Mouse (Mus musculus): ENCODE measurements around the gene Myo19. TPM values are rescaled to one million over a fixed set of nuclear protein-coding genes. Genes with fewer than 3 reads are reported as not detected.

Myo19 gene
- polyA plus RNA-seq, 1 experiment from 2014 or later = 11.9 TPM

DNA sequence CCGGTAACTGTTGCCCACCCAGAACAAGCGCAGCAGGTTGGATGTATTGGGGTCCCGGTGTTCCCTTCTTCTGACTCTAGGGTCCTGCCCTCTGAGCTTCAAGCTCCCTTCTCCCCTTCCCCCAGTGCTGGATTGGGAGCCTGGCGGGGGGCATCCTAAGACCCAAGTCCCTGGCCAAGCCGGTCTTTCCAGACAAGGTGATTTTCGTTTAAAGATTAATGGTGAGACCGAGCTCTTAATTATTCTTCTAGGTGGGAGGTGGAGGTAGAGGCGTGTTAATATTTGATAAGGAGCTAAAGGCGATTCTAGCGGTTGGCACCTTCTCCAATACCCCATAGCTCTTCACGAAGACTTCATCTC, 78.3 kb downstream of the Myo19 start:
- 2% methylated on average over 11 of the region's 11 CpGs for WGBS
- H3K36me3 ChIP-seq (replicated peaks) = no peaks in the 10 kb centered on the region
- peaks cover 49% of the 10 kb centered on the region for H3K27me3 ChIP-seq (replicated peaks; ENCODE audit: low read depth, poor library complexity, severe bottlenecking)
- peak; percentile 30 for DNase-seq (ENCODE audit: low spot score)
- no peaks in the 10 kb centered on the region for H3K9me3 ChIP-seq
- peaks cover 39% of the 10 kb centered on the region for H3K4me1 ChIP-seq
- peak overlapping the region; percentile 49 for H3K4me3 ChIP-seq
- H3K27ac ChIP-seq (replicated peaks) = no peak overlapping the region

DNA sequence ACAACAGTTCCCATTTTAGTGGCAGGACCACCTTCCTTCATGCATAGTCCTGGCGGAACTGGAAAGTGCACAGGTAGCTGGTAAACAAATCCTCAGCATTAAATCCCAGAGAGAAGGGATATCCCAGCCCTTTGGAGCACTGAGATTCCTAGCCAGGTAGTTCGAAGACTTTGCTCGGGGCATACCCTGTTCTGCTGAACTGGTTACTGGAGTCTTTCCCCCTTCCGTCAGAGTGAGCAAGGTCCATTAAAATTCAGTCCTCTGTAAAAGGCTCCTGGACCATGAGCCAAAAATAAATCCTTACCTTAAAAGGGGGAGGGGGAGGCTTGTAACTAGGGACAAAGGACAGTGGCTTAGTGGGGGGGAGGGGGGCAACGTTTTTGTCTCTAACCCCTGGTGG, 79.2 kb downstream of the Myo19 start:
- WGBS = 16% methylated on average over 5 of the region's 5 CpGs
- no peaks in the 10 kb centered on the region for H3K9me3 ChIP-seq
- H3K4me1 ChIP-seq = peaks cover 39% of the 10 kb centered on the region
- peaks cover 49% of the 10 kb centered on the region for H3K27me3 ChIP-seq (replicated peaks; ENCODE audit: low read depth, poor library complexity, severe bottlenecking)
- H3K27ac ChIP-seq (replicated peaks) = no peak overlapping the region; the same call in 1 of the 2 replicates
- no peaks in the 10 kb centered on the region for H3K36me3 ChIP-seq (replicated peaks)
- no peak overlapping the region for H3K4me3 ChIP-seq
- DNase-seq (ENCODE audit: low spot score) = peak; percentile 24

DNA sequence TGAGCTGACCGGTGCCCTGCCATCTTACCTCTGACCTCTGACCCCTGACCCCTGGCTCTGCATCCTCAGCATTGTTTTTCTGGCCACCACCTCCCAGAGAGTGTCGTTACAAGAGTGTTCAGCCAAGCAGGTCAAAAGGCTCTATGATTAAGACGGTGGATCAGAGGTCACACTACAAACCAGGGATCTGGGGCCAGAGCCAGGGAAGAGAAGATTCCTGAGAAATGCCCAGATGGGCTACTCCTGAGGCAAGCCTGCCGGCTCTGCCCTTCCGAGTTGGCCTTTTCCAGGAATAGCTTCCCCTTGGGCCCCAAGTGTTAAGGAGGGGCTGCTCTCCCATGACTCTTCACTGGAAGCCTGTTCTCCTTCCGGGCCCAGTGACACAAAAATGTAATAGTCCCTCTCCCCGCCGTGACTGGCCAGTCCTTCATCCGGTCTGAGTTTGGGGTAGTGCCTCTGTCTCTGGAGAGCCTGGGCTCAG, 79.8 kb downstream of the Myo19 start:
- Histone ChIP-seq H3K4me3 (peak overlapping the region; percentile 24; the same call in 1 of the 2 replicates), H3K27ac (replicated peaks) (peak overlapping the region; percentile 71), H3K36me3 (replicated peaks) (no peaks in the 10 kb centered on the region), H3K27me3 (replicated peaks; ENCODE audit: low read depth, poor library complexity, severe bottlenecking) (peaks cover 49% of the 10 kb centered on the region), H3K4me1 (peaks cover 39% of the 10 kb centered on the region), H3K9me3 (no peaks in the 10 kb centered on the region)
- peak; percentile 42 for DNase-seq (ENCODE audit: low spot score)
- 2% methylated on average over 9 of the region's 9 CpGs for WGBS

DNA sequence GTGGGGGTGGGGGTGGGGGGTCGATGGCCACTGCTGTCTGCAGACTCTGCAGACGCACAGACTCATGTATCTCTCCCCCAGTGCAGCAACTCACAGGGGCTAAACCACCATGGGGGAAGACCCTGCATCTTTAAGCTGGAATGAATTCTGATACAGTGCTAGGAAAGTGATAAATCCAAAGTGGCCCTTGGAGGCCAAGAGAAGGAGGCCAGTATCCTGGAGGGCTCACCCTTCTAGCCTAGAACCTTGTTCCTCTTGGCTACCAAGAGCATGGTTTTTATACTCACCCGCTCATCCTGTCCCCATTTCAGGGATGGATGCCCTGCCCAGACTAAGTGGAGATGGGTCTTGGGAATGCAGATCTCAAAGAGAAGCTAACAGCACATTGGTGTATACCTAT, 80.3 kb downstream of the Myo19 start:
- Histone ChIP-seq H3K27ac (replicated peaks) (peak overlapping the region; percentile 71), H3K36me3 (replicated peaks) (no peaks in the 10 kb centered on the region), H3K27me3 (replicated peaks; ENCODE audit: low read depth, poor library complexity, severe bottlenecking) (peaks cover 46% of the 10 kb centered on the region), H3K4me3 (peak overlapping the region; percentile 24; the same call in 1 of the 2 replicates), H3K4me1 (peaks cover 39% of the 10 kb centered on the region), H3K9me3 (no peaks in the 10 kb centered on the region)
- DNase-seq (ENCODE audit: low spot score) = no peak
- 31% methylated on average over 3 of the region's 3 CpGs for WGBS

DNA sequence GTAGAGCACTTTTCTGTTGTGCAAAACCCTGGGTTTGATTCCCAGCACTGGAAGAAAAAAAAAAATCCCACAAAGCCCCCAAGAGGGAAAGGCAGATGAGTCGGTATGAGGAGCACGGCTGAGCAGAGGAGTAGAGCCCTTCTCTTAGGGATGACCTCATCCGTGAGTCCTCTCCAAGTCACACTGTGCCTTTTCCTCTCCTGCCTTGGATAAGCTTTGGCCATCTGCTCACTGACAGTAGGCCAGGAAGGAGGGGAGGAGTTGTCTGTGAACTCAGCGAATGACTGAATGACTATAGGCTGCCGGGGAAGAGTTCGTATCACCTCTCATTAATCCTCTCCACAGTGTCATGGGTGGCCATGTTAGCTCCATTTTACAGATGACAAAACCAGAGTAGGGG, 80.8 kb downstream of the Myo19 start:
- Histone ChIP-seq H3K4me1 (peaks cover 39% of the 10 kb centered on the region), H3K4me3 (no peak overlapping the region), H3K9me3 (no peaks in the 10 kb centered on the region), H3K27me3 (replicated peaks; ENCODE audit: low read depth, poor library complexity, severe bottlenecking) (peaks cover 45% of the 10 kb centered on the region), H3K36me3 (replicated peaks) (no peaks in the 10 kb centered on the region), H3K27ac (replicated peaks) (no peak overlapping the region)
- DNase-seq (ENCODE audit: low spot score) = no peak
- WGBS = 72% methylated on average over 6 of the region's 6 CpGs

Small RNA genes lying within 50 kb of the gene (microRNA-seq; reads per million reads assigned to microRNA genes)
- not detected for gene Gm23564

Other genes with a start within 250 kb of the Myo19 start
- 10.0 and 12.0 TPM in 2 replicates for gene Mrm1, start 60.6 kb upstream of the Myo19 start, polyA plus RNA-seq (2016; fragmentation: Nextera tagmentation; extraction: Ambion mirVana)
- 10.4 and 11.8 TPM in 2 replicates for gene Dhrs11, start 51.2 kb upstream of the Myo19 start, polyA plus RNA-seq (2016; fragmentation: Nextera tagmentation; extraction: Ambion mirVana)
- gene Ggnbp2, start 9.3 kb upstream of the Myo19 start, polyA plus RNA-seq (2016; fragmentation: Nextera tagmentation; extraction: Ambion mirVana) = 52.0 and 53.9 TPM in 2 replicates
- 2.5 and 2.8 TPM in 2 replicates for gene Pigw, start 137 bp downstream of the Myo19 start, polyA plus RNA-seq (2016; fragmentation: Nextera tagmentation; extraction: Ambion mirVana)
- 89.1 and 96.8 TPM in 2 replicates for gene Znhit3, start 36.2 kb downstream of the Myo19 start, polyA plus RNA-seq (2016; fragmentation: Nextera tagmentation; extraction: Ambion mirVana)
- gene Car4, start 77.6 kb downstream of the Myo19 start, polyA plus RNA-seq (2016; fragmentation: Nextera tagmentation; extraction: Ambion mirVana) = 2.9 and 5.1 TPM in 2 replicates

All from embryonic facial prominence, embryonic 10.5 days (tissue).